Mouse (Mus musculus) spleen, postnatal 4 days (tissue): ENCODE results near the gene Syk.

Source experiments
- DNase-seq, 2 experiments: peaks; one replicate each; pipeline ENCODE4 v3.0.0; 2022; ENCODE audit warnings: low spot score in 2 of 2

The Syk gene

DNA sequence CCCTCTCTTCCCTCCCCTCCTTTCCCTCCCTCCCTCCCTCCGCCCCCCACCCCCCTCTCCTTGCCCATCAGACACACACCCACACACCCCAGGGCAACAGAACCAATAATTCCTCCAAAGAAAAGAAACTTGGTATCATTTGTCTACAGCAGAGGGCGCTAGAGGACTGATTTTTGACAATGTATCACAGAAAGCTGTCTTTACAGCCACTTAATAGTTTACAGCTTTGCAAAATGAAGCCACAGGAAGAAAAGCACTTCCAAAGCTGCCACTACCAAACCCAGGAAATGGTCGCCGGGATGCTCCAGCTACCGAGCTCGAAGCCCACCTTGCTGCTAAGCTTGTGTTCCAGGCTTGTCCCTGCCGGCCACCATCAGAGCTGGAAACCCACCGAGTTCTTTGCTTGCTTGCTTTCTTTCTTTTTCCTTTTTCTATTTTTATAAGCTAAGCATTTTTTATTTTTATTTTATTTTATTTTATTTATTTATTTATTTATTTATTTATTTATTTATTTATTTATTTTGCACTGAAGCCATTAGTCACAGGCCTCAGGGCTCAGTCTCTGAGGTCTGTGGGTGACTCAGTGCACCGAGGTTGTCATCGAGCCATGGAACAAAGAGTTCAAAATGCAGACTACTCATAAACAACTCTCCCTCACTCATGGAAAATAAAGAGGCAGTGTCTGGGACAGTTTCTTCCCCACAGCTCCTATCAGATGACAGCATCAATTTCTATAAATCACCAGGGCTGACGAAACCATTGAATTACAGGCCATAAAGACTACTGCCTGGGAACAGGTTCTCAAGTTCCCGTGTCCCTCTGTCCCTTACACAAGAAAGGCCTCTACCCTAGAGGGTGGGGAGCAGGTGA, 68.6 kb downstream of the Syk start:
- no peak for DNase-seq

DNA sequence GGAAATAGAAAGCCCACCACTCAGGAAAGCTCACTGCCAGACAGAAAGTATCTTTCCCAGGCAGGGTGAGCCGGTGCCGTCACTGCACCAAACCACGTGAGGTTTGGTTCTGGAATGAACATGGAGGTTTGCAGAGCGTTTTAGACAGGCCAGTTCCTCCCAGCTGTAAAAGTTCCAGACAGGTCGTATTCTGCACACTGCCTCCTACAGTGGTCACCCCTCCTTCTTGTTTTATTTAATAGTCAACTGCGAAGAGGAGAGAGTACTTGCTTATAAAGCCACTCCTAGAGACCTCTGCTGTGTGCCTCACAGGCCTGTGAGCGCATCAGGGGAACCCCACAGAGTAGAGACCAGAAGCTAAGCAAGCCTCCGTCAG, 69.3 kb downstream of the Syk start:
- no peak for DNase-seq

DNA sequence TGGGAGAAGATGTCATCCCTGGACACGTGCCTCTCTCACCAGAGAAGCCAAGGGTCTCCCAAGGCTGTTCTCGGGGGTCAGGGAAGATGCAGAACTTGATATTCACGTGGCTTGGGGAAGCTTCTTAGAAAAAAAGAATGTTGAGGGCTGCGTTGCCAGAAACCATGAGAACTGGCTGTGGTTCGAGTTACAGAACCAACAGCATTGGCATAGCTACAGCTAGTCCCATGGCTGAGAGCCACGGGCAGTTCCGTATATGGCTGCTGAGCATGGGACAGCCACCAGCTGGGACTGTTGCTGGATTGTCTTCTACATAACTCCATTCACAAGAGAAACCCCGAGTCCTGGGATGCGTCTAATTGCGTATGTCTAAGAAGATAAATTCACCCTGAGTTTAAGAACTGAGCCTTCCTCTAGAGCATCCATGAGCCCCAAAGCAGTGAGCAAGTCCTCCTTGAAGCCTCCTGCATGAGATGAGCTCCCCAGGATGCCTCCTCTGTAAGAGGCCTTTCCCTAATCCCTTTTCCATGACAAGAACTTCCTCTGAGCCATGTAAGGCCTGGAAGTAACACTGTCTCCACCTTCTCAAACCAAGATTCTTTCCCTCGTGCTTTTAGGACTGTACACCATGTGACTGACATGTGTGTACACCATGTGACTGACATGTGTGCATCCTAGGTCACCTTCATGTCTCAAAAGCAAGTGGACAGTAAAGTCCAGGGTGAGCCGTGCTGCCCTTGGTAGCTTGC, 71.3 kb downstream of the Syk start:
- DNase-seq = no peak

DNA sequence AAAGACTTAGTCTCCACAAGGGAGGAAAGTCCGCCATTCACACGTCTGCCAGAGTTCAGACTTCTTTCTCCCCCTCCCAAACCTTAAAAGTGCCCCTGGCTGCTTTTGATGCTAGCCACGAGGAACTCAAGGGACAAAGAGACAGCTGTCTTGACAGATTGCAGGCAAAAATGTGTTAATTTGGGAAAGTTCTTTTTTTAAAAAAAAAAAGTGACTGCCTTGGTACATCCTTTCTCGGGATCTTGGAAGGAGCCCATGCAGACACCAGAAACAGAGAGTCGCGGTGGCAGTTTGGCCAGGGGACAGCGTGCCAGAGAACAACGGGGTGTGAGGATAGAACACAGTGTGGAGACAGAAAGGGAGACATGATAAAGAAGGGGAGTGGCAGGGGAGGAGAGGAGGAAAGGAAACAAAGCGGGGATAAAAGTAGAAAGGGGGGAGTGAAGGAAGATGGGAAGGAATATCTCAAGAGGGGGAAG, 71.9 kb downstream of the Syk start:
- no peak for DNase-seq

DNA sequence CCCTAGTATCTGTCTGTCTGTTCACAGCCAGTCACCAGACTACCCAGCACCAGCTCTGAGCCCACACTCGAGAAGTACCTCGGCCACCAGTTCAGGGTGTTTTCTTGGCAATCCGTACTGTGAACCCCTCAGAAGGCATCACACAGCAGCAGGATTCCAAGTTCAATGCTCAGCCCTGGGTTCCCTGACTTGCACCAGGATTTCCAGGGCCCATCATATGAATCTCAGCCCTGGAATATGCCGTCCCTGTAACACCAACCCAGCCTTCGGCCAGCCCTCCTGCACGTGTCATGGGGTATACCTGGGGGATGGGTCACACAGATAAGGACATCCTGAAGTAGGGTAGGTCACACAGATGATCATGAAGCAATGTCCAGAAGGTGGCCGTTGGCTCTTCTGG, 75.0 kb downstream of the Syk start:
- no peak for DNase-seq

DNA sequence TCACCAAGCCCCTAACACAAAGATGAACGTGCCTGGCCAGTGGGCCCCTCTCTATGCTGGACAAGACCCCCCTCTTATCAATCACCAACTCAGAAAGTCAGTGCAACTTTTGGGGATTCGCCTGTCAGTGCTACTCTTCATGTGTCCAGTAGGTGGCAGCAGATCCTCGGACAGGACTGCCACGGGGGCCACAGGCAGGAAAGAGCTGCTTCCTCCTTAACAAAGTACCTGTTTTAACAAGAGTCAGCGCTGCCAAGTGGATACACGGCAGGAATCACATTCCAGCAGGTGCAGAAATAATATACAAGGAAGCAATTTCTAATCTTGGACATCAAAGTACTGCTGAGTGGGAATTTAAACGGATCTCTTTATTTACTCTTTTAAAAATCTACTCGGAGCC, 75.5 kb downstream of the Syk start:
- peak; percentile 56 to 81 for DNase-seq

DNA sequence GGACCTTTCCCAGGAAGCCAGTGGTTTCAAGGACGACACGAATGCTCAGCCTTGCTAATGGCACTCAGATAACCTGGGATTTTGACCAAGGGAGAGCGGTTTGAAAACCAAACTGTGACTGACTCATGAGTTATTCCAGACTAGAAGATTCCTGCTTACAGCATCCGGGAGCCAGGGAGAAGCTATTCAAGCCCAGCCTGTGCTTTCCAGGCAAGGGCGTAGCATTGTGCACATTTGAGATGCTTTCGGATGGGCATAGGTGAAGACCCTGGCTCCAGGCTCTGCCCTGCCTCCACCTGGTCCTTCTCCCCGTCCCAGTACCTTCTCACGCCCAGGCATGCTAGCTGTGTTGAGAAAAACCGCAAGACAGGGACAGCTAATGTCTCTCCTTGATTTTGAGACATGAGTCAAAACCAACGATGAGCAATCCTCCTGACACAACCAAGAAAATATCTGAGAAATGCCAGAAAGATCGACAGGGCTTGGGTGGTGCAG, 76.2 kb downstream of the Syk start:
- DNase-seq = no peak

DNA sequence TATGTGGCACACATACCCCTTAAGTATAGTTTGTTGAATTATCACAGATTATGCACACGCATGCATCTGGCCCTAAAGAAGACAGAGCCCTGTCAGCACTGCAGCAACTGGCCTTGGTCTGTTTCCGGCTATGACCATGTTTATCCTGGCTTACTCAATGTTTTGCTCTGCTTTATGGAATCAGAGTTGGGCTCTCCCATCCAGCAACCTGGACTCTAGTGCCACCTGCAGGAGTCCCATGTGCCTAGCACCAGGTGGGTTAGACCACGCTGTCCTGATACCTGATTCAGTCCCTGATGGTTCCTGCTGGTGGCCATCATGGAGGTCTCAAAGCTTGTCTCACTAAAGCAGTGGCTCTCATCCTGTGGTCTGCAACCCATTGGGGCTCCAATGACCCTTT, 86.9 kb downstream of the Syk start:
- DNase-seq = no peak

DNA sequence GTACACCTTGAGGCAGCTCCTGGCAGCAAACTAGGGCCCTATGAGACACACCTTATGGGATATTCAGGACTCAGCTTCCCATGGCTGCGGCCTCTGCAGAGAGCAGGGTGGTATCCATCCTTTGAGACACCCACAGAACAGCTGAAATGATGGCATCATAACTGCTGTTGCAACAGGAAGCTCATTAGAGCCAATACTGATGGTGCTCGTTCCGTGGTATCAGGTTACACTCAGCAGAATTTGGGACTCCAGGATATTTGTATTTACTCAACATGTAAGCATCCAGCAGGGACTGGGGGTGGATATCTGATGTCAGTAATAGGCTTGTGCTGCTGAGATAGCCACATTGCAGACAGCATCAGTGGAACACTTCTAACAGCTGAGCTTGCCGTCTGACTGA, 90.3 kb downstream of the Syk start:
- DNase-seq = no peak

DNA sequence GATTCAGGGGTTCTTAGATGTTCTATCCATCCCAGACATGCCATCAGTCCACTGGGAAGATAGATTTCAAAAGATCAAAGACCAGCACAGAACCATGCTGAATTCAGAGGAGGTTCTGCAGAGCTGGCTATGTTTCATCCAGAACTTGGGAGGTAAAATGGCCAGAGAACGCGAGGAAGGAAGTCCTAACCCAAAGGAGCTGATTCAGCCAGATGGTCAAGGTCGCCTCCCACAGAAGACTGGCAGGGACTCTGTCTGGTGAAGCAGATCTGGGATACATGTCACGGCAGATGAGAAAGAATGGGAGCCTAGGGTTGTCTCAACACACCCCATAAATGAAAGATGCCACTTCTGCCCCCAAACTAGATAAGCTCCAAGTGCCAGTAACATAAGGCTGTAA, 90.9 kb downstream of the Syk start:
- DNase-seq = no peak

DNA sequence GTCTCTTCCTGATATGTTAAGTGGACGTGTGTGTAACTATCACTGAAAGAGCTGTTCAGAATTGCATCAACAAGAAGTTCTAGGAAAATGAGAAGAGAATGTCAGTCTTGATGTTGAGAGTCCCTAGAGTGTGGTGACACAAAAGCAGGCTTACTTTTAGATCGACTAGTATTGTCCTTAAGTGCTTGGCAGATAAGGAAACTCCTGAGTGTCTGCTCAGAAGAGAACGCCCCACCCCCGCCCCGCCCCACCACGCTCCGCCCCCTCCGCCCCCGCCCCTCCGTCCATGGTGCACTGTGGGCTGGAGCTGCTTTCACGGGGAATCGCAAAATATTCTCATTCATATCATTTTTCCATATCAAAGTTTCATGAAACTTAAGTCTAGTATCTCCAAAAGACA, 91.9 kb downstream of the Syk start:
- no peak for DNase-seq

DNA sequence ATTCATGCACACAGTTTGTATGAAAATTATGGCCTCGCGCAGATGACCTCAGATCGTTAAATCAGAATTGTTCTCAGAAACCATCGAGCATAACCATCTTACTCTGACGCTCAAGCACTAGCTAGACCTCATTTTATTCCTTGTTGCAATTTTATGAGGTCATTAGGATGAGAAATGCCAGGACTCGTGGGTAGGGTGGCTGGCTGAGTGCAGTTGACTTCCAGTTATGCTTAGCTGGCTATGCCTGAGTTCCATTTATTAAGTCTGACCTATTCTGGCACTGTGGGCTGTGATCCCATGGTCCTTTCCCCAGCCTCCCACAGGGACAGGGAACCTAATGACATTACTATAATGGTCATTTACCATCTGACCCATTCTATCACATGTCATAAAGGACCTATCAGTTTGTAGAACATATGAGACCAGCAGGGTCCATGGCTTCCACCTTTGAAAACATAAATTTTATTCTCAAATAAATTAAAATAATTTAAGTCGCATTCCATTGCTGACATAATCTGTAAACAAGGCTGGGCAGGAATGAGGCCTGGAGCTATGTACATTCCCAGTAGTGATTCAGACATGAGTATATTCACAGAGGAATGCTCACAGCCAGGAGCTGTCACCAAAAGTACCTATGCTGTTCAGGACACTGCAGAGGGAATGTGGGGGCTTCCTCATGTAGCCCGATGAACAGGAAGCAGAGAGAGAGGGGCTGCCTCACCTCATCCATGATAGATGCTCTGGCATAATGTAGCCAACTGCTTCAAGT, 92.7 kb downstream of the Syk start:
- DNase-seq = no peak

DNA sequence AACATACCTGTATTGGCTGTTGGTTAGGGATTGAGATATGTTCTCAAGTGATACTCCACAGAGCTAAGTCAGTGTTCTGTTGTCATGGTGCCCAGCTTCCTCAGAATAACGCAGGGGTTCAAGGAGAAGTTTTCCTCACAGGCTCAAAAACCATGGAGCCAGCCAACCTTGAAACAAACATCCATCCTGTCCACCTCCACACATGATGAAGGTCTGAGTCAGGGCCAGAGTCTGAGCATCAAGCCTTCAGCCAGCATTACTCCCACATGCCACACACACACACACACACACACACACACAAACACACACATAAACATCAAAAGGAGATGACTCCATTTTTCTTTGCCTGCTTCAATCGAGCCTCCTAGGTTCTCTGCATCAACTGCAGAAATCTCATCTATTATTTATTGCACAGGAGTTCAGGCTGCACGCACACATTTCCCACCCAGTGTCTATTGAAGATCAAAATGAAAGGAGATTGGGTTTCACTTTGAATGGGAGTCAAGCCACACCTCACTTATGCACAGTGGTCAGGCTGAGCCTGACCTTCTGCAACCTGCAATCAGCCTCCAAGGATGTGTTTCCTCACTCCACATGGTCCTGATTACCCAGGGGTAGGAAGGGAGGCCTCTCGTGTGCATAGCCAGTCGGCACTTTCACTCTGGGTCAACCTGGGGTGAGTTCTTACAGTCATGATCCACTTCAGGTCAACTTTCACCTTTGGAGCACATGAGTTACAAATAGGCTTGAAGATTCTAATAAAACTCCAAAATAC, 93.9 kb downstream of the Syk start:
- DNase-seq = no peak

DNA sequence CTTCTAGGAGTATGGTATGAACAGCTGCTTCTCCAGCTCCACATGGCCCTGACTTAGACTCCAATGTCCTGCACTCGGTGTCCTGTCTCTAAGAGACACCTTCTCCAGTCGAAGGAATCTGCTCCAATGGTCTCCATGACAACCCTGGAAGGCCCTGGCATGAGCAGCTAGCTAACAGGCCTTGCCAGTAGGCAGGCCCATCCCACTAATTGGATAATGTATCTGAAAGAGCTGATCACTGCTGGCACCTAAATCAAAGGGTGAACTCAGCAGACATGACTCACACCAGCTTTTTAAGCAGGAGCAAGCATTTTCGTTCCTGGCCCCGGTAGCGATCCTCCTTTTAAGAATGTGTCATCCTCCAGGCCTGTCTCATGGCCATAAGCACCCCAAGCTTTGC, 96.9 kb downstream of the Syk start:
- DNase-seq = no peak

DNA sequence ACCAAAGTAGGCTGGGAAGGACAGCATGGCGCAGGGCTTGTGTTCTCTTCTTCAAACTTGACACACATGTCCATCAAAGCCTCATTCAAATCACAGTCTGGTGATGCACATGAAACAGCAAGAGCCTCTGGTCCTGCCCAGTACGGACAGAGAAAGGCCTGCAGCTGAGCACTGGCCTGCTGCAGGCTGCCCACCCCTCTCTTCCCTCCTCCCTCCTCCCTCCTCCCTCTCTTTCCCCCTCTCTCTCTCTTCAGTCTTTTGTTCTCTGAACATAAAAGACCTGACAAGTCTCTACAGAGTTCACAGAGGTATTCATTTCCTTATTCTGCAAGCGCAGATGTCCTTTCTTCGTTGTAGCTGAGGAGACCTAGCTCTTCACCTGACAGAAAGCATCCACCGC, 99.1 kb downstream of the Syk start:
- no peak for DNase-seq

DNA sequence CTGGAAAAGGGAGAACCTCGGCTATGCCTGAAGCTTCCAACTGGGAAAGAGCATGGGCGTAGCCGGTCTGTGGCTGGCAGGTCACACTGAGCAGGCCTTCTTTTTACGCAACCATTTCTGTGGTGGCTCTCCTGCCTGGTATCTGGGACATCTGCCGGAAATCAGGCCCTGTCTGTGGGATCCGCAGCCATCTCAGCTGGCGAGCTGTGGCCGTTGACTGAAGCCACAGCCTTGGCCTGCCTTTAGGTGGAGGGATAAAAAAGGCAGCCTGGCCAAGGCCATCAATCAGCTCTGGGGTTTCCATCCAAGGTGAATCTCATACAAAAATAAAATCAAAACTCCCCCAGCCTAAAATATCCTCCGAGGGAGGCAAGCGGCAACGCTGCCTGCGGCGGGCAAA, 107.5 kb downstream of the Syk start:
- DNase-seq = no peak

DNA sequence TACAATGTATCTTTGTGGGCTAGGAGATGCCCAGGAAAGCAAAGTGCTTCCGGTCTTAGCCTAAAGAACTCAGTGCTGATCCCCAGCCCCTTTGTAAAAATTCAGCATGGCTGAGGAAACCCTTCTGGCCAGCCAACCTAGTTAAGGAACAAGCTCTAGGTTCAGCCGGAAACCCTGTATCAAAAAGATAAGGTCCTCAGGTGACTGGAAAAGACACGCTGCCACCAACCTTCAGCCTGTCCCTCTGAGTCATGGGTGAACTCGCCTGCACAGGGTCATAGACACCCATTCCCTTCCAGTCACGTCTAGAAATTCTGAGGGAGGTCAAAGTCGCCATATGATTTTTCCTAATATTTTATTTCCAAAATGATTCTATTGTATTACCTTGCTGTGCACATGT, 109.3 kb downstream of the Syk start:
- DNase-seq = no peak

DNA sequence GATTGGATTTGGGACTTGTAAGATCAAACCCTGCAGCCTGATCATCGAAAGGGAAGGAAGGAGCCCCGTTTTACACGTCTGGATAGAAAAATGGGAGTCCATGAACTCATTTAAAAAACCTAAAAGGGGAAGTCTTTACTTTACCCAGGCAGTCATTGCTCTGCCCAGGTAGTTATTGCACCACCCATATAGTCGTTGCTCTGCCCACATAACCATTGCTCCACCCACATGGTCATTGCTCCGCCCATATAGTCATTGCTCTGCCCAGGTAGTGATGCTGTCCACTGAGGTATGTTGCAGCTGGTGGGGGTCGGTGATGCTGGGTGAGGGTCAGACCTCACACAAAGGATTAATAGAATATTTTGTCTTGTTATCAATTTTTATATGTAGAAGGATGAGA, 111.9 kb downstream of the Syk start:
- no peak for DNase-seq
